Mouse (Mus musculus): ENCODE results near the gene Gramd2. TPM values are rescaled to one million over a fixed set of nuclear protein-coding genes. Genes with fewer than 3 reads are reported as not detected.

The Gramd2 gene
- polyA plus RNA-seq, 1 experiment from 2014 or later: 3.5 TPM

- CTCF ChIA-PET: interaction anchor here (0.9 to 1.6 kb wide), 4 partner anchors 16 to 43 kb away, joined by 3 to 6 read pairs (median 4); no protein-coding TSS in a partner anchor
- no peak for ATAC-seq
- H3K27me3 ChIP-seq: no peaks in the 10 kb centered on the region
- DNase-seq (ENCODE audit: low read depth, low spot score): no peak
- POLR2A ChIA-PET: no interaction called here
- in situ Hi-C loops (cut with MboI; ENCODE audit: low pct_unique_long_range_greater_than_20kb): loop anchor here (25.0 kb wide), 1 partner anchor 446 kb away; no protein-coding TSS in a partner anchor
- no peak for TF ChIP-seq CTCF (IDR thresholded peaks at IDR 0.05)
Measured at GRCm38 (mm10) chr9:59716275-59716898, 36.4 kb downstream of the Gramd2 start.

GRCm38 (mm10) chr9:59718237-59718636, 38.3 kb downstream of the Gramd2 start:
- DNase-seq (ENCODE audit: low read depth, low spot score): no peak
- no peaks in the 10 kb centered on the region for H3K27me3 ChIP-seq
- POLR2A ChIA-PET: interaction anchor here (0.8 kb wide), 1 partner anchor 1572 kb away, joined by 3 read pairs; no protein-coding TSS in a partner anchor
- in situ Hi-C loops (cut with MboI; ENCODE audit: low pct_unique_long_range_greater_than_20kb): loop anchor here (25.0 kb wide), 1 partner anchor 444 kb away; no protein-coding TSS in a partner anchor
- no peak for ATAC-seq
- no peak for TF ChIP-seq CTCF (IDR thresholded peaks at IDR 0.05)
- CTCF ChIA-PET: no interaction called here

- TF ChIP-seq CTCF (IDR thresholded peaks at IDR 0.05): no peak
- CTCF ChIA-PET: no interaction called here
- POLR2A ChIA-PET: interaction anchor here (0.6 kb wide), 1 partner anchor 98 kb away, joined by 3 read pairs; no protein-coding TSS in a partner anchor
- H3K27me3 ChIP-seq: no peaks in the 10 kb centered on the region
- DNase-seq (ENCODE audit: low read depth, low spot score) (no peak), ATAC-seq (no peak)
- in situ Hi-C loops (cut with MboI; ENCODE audit: low pct_unique_long_range_greater_than_20kb): loop anchor here (5.0 to 25.0 kb wide), 3 partner anchors 41 to 441 kb away; no protein-coding TSS in a partner anchor
Measured at GRCm38 (mm10) chr9:59721144-59721543, 41.2 kb downstream of the Gramd2 start.

- peak; percentile 89 for TF ChIP-seq CTCF (IDR thresholded peaks at IDR 0.05)
- no peaks in the 10 kb centered on the region for H3K27me3 ChIP-seq
- in situ Hi-C loops (cut with MboI; ENCODE audit: low pct_unique_long_range_greater_than_20kb): loop anchor here (5.0 to 25.0 kb wide), 3 partner anchors 39 to 439 kb away; no protein-coding TSS in a partner anchor
- ChIA-PET POLR2A (interaction anchor here (1.1 to 2.1 kb wide), 3 partner anchors 27 to 71 kb away, joined by 3 to 23 read pairs (median 3); partner anchors contain the start of genes Myo9a and Senp8), CTCF (interaction anchor here (0.6 to 3.3 kb wide), 14 partner anchors 15 to 267 kb away, joined by 3 to 14 read pairs (median 3); partner anchors contain the start of genes Myo9a and Senp8)
- ATAC-seq (peak; percentile 12), DNase-seq (ENCODE audit: low read depth, low spot score) (peak; percentile 76)
Measured at GRCm38 (mm10) chr9:59723096-59723657, 43.2 kb downstream of the Gramd2 start.

- ChIA-PET POLR2A (interaction anchor here (1.0 to 2.1 kb wide), 5 partner anchors 20 to 71 kb away, joined by 3 to 23 read pairs (median 4); partner anchors contain the start of genes Myo9a and Senp8), CTCF (interaction anchor here (0.6 to 3.3 kb wide), 18 partner anchors 14 to 266 kb away, joined by 3 to 14 read pairs (median 3); partner anchors contain the start of genes Myo9a and Senp8)
- no peaks in the 10 kb centered on the region for H3K27me3 ChIP-seq
- no peak for TF ChIP-seq CTCF (IDR thresholded peaks at IDR 0.05)
- in situ Hi-C loops (cut with MboI; ENCODE audit: low pct_unique_long_range_greater_than_20kb): loop anchor here (5.0 to 25.0 kb wide), 3 partner anchors 38 to 438 kb away; no protein-coding TSS in a partner anchor
- DNase-seq (ENCODE audit: low read depth, low spot score) (peak; percentile 96), ATAC-seq (peak; percentile 76)
Measured at GRCm38 (mm10) chr9:59723791-59724442, 44.0 kb downstream of the Gramd2 start.

GRCm38 (mm10) chr9:59725515-59725914, 45.6 kb downstream of the Gramd2 start:
- in situ Hi-C loops (cut with MboI; ENCODE audit: low pct_unique_long_range_greater_than_20kb): no loop called here
- CTCF ChIA-PET: interaction anchor here (0.9 to 3.3 kb wide), 5 partner anchors 10 to 233 kb away, joined by 3 to 14 read pairs (median 4); partner anchors contain the start of genes Myo9a and Senp8
- no peak for TF ChIP-seq CTCF (IDR thresholded peaks at IDR 0.05)
- H3K27me3 ChIP-seq: no peaks in the 10 kb centered on the region
- no peak for ATAC-seq
- POLR2A ChIA-PET: interaction anchor here (1.2 to 4.1 kb wide), 2 partner anchors 12 to 24 kb away, joined by 4 to 26 read pairs; partner anchors contain the start of genes Myo9a and Senp8
- DNase-seq (ENCODE audit: low read depth, low spot score): no peak

GRCm38 (mm10) chr9:59727569-59728286, 47.8 kb downstream of the Gramd2 start:
- ChIA-PET POLR2A (interaction anchor here (0.6 to 4.1 kb wide), 2 partner anchors 22 to 35 kb away, joined by 6 to 26 read pairs; partner anchors contain the start of genes Myo9a and Senp8), CTCF (interaction anchor here (1.0 to 1.4 kb wide), 2 partner anchors 11 to 20 kb away, joined by 3 to 5 read pairs; no protein-coding TSS in a partner anchor)
- no peaks in the 10 kb centered on the region for H3K27me3 ChIP-seq
- ATAC-seq (peak; percentile 49), DNase-seq (ENCODE audit: low read depth, low spot score) (peak; percentile 81)
- in situ Hi-C loops (cut with MboI; ENCODE audit: low pct_unique_long_range_greater_than_20kb): no loop called here
- TF ChIP-seq CTCF (IDR thresholded peaks at IDR 0.05): no peak

GRCm38 (mm10) chr9:59731136-59731535, 51.2 kb downstream of the Gramd2 start:
- no peaks in the 10 kb centered on the region for H3K27me3 ChIP-seq
- no peak for TF ChIP-seq CTCF (IDR thresholded peaks at IDR 0.05)
- in situ Hi-C loops (cut with MboI; ENCODE audit: low pct_unique_long_range_greater_than_20kb): no loop called here
- CTCF ChIA-PET: no interaction called here
- POLR2A ChIA-PET: no interaction called here
- DNase-seq (ENCODE audit: low read depth, low spot score): no peak
- ATAC-seq: no peak

GRCm38 (mm10) chr9:59733075-59733474, 53.1 kb downstream of the Gramd2 start:
- CTCF ChIA-PET: interaction anchor here (1.4 kb wide), 1 partner anchor 12 kb away, joined by 4 read pairs; no protein-coding TSS in a partner anchor
- no peak for TF ChIP-seq CTCF (IDR thresholded peaks at IDR 0.05)
- in situ Hi-C loops (cut with MboI; ENCODE audit: low pct_unique_long_range_greater_than_20kb): no loop called here
- POLR2A ChIA-PET: no interaction called here
- ATAC-seq (no peak), DNase-seq (ENCODE audit: low read depth, low spot score) (no peak)
- no peaks in the 10 kb centered on the region for H3K27me3 ChIP-seq

All from Patski (cell line).